Mouse (Mus musculus): ENCODE data around the gene Csgalnact2.

DNA sequence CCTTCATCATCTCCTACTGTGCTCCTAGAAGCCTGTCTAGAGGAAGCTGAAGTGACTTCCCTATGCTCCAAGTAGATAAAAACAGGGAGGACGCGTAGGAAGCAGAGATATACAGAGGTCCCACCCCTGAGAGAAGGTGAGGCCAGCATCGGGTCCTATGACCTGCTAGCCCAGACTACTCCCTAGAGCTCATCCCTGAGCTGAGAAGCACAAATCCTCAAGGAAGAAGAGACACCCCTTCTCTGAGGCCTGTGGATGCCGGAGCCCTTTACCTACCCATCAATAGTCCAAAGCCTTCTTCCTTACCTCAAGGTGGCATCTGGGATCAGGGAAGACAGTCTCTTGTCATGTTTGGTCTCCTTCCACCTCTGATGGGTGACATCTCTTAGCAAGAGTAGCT, 58.2 kb downstream of the Csgalnact2 start:
- TF ChIP-seq CTCF (IDR thresholded peaks at IDR 0.05) (no peak), POLR2A (IDR thresholded peaks at IDR 0.05; ENCODE audit: insufficient read depth, low read depth, low read length) (no peak)
